Comparison of ENCODE assay signal across 7 mouse cellular contexts in genomic region chr14:61556289-61557147, GRCm38 (mm10). TPM values are rescaled to one million over a fixed set of nuclear protein-coding genes. Genes with fewer than 3 reads are reported as not detected.
DNase-seq lines count a peak whose midpoint lies in the region; ATAC-seq lines count a peak whose summit lies in the region.

Spryd7 (minus strand) TSS chr14:61556886.

- peak; percentile 99 for ATAC-seq in embryonic facial prominence, embryonic 11.5 days (replicated peaks; ENCODE audit: insufficient number of reproducible peaks, low FRiP score, low TSS enrichment, low read depth)
- peak; percentile 99 for ATAC-seq in limb, embryonic 11.5 days (ENCODE audit: insufficient number of reproducible peaks, low FRiP score, low TSS enrichment, low read depth)
- peak; percentile 98 for ATAC-seq in midbrain, embryonic 14.5 days (ENCODE audit: low FRiP score, low TSS enrichment)

- H3K27ac ChIP-seq in embryonic facial prominence, embryonic 11.5 days (replicated peaks; ENCODE audit: low read depth, low read length): 0 out of 2 replicates have a peak within 1 kb of the TSS, but pooled peaks have one; percentile 22
- peak within 1 kb of the TSS; percentile 59 for H3K27ac ChIP-seq in limb, embryonic 11.5 days (replicated peaks; ENCODE audit: low read depth, low read length)
- H3K27ac ChIP-seq in midbrain, embryonic 14.5 days (replicated peaks; ENCODE audit: low read depth, low read length): peak within 1 kb of the TSS; percentile 84

- no peaks in the 10 kb centered on the region for H3K9me3 ChIP-seq in embryonic facial prominence, embryonic 11.5 days (replicated peaks; ENCODE audit: control insufficient read depth, low read length)
- no peaks in the 10 kb centered on the region for H3K9me3 ChIP-seq in limb, embryonic 11.5 days (ENCODE audit: control insufficient read depth, low read length)
- H3K9me3 ChIP-seq in midbrain, embryonic 14.5 days (ENCODE audit: control insufficient read depth, low read length): no peaks in the 10 kb centered on the region

- peak; percentile 98 for DNase-seq in adrenal gland, postnatal 14 days
- DNase-seq in embryonic facial prominence, embryonic 11.5 days (ENCODE audit: low spot score): peak; percentile 99
- peak; percentile 100 for DNase-seq in heart, adult 11 months
- peak; percentile 98 for DNase-seq in kidney, adult 18-20 months
- DNase-seq in limb, embryonic 11.5 days (ENCODE audit: low spot score): peak; percentile 99
- peak; percentile 99 for DNase-seq in midbrain, embryonic 14.5 days
- peak; percentile 96 to 98 for DNase-seq in spleen, adult 18-20 months

- peak within 1 kb of the TSS; percentile 90 for H3K4me2 ChIP-seq in embryonic facial prominence, embryonic 11.5 days (ENCODE audit: low read depth, low read length)
- H3K4me2 ChIP-seq in limb, embryonic 11.5 days (ENCODE audit: low read depth, severe bottlenecking): peak within 1 kb of the TSS; percentile 86
- H3K4me2 ChIP-seq in midbrain, embryonic 14.5 days (ENCODE audit: low read length): peak within 1 kb of the TSS; percentile 73

- H3K4me1 ChIP-seq in embryonic facial prominence, embryonic 11.5 days (ENCODE audit: control insufficient read depth, insufficient read depth, low read length): no peaks in the 10 kb centered on the region
- H3K4me1 ChIP-seq in limb, embryonic 11.5 days (ENCODE audit: control insufficient read depth, insufficient read depth, low read length): 0 out of 2 replicates have a peak, but pooled peaks cover 2% of the 10 kb centered on the region
- 0 out of 2 replicates have a peak, but pooled peaks cover 2% of the 10 kb centered on the region for H3K4me1 ChIP-seq in midbrain, embryonic 14.5 days (ENCODE audit: control insufficient read depth, insufficient read depth, low read length)

- under 1% methylated on average over 70 of the region's 72 CpGs for WGBS in embryonic facial prominence, embryonic 11.5 days
- WGBS in limb, embryonic 11.5 days: under 1% methylated on average over 70 of the region's 72 CpGs
- under 1% methylated on average over 72 of the region's 72 CpGs for WGBS in midbrain, embryonic 14.5 days

- no peaks in the 10 kb centered on the region for H3K36me3 ChIP-seq in embryonic facial prominence, embryonic 11.5 days (replicated peaks; ENCODE audit: control insufficient read depth, insufficient read depth, low read depth, low read length)
- H3K36me3 ChIP-seq in limb, embryonic 11.5 days (ENCODE audit: control insufficient read depth, insufficient read depth, low read length): no peaks in the 10 kb centered on the region
- H3K36me3 ChIP-seq in midbrain, embryonic 14.5 days (ENCODE audit: control insufficient read depth, insufficient read depth, low read length): no peaks in the 10 kb centered on the region

- no peaks in the 10 kb centered on the region for H3K27me3 ChIP-seq in embryonic facial prominence, embryonic 11.5 days (ENCODE audit: control insufficient read depth, insufficient read depth, low read length)
- no peaks in the 10 kb centered on the region for H3K27me3 ChIP-seq in limb, embryonic 11.5 days (ENCODE audit: control insufficient read depth, insufficient read depth, low read length)
- no peaks in the 10 kb centered on the region for H3K27me3 ChIP-seq in midbrain, embryonic 14.5 days (ENCODE audit: control insufficient read depth, insufficient read depth, low read length)

- peak within 1 kb of the TSS; percentile 71 for H3K9ac ChIP-seq in embryonic facial prominence, embryonic 11.5 days (replicated peaks; ENCODE audit: low read length)
- H3K9ac ChIP-seq in limb, embryonic 11.5 days (ENCODE audit: low read length): peak within 1 kb of the TSS; percentile 67
- H3K9ac ChIP-seq in midbrain, embryonic 14.5 days (replicated peaks; ENCODE audit: low read length): peak within 1 kb of the TSS; percentile 63

- H3K4me3 ChIP-seq in embryonic facial prominence, embryonic 11.5 days (ENCODE audit: low read depth, low read length): peak within 1 kb of the TSS; percentile 66
- H3K4me3 ChIP-seq in limb, embryonic 11.5 days (ENCODE audit: low read depth, low read length): peak within 1 kb of the TSS; percentile 64
- peak within 1 kb of the TSS; percentile 55 for H3K4me3 ChIP-seq in midbrain, embryonic 14.5 days (replicated peaks; ENCODE audit: low read depth, low read length)

RNA-seq across cellular contexts. Expression of gene Spryd7, which starts in this region (rescaled TPM):
- total RNA-seq in adrenal gland, postnatal 14 days (2021): 17.8 and 17.9 TPM in 2 replicates
- 18.1 and 19.0 TPM in 2 replicates for polyA plus RNA-seq in embryonic facial prominence, embryonic 11.5 days (2014; fragmentation: Nextera tagmentation; extraction: Ambion mirVana)
- 14.4 and 15.4 TPM in 2 replicates for polyA plus RNA-seq in limb, embryonic 11.5 days (2014; fragmentation: Nextera tagmentation; extraction: Ambion mirVana)
- polyA plus RNA-seq in midbrain, embryonic 14.5 days (2014; fragmentation: Nextera tagmentation; extraction: Ambion mirVana): 51.3 and 54.8 TPM in 2 replicates

Comparison
In these comparisons a context has a peak if more than half of its experiments do, and no peak if none do; other contexts are left out.
1. Peak in every context shown above with its lines: DNase-seq, ATAC-seq, H3K4me3 ChIP-seq and H3K27ac ChIP-seq.
2. H3K27ac ChIP-seq: peak in every context shown above with its lines; median percentile 84 in midbrain, embryonic 14.5 days; 59 in limb, embryonic 11.5 days; 22 in embryonic facial prominence, embryonic 11.5 days.